Mouse (Mus musculus) monocyte, adult 2 months (primary cell): ENCODE data around the gene 1700069L16Rik.

Source experiments
- DNase-seq, 2 experiments: peaks; one replicate each; pipeline ENCODE4 v3.0.0; 2022; ENCODE audit warnings: low spot score in 2 of 2, low read depth in 1 of 2

The 1700069L16Rik gene

GRCm38 (mm10) chr5:113724446-113724845, at the start of gene 1700069L16Rik:
Gene 1700069L16Rik, minus strand, starts transcription at chr5:113724772.
- DNase-seq = peak in 1 of 2 experiments; percentile 56

DNA sequence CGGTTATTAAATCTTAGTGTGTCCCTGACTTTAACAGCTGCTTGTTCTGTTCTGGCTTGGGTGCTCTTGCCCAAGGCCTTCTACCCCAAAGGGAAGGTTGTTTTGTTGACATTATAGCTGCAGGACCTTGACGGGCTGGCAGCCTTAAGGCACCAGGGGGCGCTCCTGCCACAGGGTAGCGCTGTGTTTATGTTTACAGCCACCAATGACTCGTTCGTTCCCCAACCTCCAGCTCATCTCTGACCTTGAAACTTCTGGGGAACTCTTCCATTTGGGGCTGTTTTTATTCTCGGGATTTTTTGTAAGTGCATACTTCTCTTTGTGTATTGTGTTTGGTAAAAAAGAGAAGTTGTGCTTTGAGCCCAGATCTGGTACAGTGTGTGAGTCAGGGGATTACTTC, 49.1 kb upstream of the 1700069L16Rik start:
- DNase-seq = peak; percentile 78 to 96

GRCm38 (mm10) chr5:113772905-113773519, 48.4 kb upstream of the 1700069L16Rik start:
- no peak for DNase-seq

DNA sequence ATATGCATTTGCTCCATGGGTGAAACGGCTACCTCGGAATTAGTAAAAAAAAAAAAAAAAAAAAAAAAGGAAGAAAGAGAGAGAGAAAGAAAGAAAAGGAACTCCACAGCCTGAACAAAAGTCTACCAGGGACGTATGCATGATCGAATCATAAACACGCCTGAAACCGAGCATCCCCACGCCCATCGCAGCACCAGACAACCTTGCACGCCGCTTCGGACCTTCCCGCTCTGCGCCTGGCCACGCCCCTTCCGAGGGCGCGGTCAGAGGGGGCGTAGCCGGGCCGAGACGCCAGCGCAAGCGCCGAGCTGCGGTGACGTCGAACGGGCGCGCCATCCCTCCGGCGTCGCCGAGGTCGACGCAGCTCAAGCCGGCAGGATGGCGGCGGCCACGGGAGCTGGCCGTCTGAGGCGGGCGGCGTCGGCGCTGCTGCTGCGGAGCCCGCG, 47.9 kb upstream of the 1700069L16Rik start, which contains the start of the genes Sart3 and Iscu:
Sart3 (minus strand) TSS at position 61 of the 446 bp plus-strand sequence.
Iscu (plus strand) TSS at position 299 of the 446 bp plus-strand sequence.
- peak; percentile 89 to 95 for DNase-seq

DNA sequence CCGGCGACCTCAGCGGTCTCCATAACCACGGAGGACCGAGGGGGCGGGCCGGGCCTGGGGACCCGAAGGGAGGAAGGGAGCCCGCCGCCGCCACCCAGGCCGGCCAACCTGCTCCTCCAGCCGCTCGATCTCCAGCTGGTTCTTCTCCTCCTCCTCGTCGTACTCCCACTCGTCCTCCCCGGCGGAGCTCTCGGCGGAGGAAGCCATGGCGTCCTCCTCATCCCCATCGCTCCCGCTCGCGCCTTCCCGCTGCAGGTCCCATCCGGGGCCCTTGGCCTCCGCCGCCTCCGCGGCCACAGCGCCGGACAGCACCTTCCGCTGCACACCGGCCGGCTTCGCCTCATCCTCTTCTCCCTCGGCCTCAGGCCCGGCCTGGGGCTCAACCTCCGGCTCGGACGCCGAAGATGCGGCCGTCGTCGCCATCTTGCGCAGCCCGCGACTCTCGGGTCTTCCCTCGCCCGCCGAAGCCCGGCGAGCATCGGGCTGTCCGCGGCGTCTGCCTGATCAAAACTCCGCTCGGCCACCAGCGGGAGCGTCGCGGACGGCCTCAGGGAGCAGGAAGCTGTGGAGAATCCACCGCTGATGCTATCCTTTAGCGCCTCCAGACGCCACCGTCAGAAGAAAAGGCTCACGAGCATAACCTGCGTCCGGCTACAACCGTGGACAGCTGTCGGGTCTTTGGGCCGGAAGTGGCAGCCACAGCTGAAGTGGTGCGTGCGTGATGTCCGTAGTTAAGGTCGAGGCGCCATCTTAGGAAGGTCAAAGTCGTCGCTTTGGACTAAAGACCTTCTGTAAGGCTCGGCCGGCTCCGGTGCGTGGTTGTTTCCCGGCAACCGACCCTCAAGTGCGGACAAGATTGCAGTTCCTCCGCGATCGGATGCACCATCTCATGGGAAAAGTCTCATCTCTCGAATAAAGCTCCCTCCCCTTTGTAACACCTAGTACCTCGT, 46.9 kb upstream of the 1700069L16Rik start:
- DNase-seq = peak; percentile 69 to 82

DNA sequence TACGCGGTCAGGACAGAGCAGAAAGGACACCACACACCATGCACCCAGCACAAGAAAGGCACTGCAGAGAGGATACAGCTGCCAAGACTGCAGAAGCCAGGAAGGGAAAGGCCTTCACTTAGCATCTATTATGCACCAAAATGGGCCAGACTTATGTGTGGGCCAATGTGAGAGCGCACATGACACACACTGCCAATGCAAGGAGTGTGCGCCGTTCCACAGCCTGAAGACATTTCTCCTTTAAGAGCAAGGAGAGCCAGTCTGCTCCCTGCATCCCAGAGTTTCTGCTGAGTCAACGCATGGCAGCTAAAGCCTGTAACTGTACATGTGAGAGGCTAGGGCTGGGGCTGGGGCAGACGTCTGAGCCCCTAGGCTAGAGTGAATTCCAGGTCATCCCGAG, 44.2 kb upstream of the 1700069L16Rik start:
- DNase-seq = no peak

- no peak for DNase-seq
Measured at GRCm38 (mm10) chr5:113765641-113766526, 41.3 kb upstream of the 1700069L16Rik start.

GRCm38 (mm10) chr5:113764426-113764825, 39.9 kb upstream of the 1700069L16Rik start:
- DNase-seq = no peak

DNA sequence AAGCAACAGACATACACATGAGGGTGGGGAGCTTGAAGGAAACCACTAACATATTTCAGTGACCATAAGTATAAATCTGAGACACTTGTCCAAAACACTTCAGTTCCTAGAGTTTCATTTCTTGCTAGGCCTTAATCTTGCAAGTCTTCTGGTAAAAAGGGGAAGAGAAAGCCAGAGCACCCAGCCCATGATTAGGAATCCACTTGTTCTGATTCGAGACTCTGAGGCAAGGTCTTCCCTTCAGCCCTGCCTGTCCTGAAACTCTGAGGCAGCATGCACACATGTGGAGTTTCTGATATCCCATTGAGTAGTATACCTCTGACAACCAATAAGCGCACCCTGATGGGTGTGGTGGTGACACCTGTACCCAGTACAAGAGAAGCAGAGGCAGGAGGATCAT, 37.0 kb upstream of the 1700069L16Rik start:
- DNase-seq = no peak

DNA sequence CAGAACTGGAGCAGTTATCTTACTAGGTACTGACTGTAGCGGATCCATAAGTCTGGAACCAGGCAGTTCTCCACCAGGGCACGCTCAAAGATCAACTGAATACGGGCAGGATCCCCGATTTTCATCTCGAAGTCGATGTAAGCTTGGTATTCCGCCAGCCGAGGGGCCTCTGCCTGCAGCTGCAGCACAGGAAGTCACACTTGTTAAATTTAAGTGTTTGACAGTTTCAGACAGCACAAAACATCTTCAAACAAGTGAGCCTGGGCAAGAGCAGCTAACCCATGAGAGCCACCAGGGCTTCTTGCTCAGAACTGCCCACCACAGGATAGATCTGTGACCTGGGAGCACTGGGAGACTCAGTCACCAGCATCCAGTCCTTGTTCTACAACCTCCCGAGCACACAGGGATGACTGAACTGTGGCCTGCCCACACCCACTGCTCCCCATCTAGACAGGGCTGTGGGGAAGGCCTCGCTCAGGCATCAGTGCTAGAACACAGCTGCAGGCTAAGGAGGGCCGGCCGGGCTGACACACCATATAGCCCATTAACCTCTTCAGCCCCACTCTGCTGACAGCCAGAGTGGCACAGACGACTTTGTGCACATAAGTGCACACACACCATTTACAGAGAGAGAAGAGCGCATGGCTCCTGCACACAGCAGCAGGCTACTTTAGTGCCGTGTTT, 30.9 kb upstream of the 1700069L16Rik start:
- no peak for DNase-seq

GRCm38 (mm10) chr5:113751521-113752157, 27.1 kb upstream of the 1700069L16Rik start:
- DNase-seq = no peak

DNA sequence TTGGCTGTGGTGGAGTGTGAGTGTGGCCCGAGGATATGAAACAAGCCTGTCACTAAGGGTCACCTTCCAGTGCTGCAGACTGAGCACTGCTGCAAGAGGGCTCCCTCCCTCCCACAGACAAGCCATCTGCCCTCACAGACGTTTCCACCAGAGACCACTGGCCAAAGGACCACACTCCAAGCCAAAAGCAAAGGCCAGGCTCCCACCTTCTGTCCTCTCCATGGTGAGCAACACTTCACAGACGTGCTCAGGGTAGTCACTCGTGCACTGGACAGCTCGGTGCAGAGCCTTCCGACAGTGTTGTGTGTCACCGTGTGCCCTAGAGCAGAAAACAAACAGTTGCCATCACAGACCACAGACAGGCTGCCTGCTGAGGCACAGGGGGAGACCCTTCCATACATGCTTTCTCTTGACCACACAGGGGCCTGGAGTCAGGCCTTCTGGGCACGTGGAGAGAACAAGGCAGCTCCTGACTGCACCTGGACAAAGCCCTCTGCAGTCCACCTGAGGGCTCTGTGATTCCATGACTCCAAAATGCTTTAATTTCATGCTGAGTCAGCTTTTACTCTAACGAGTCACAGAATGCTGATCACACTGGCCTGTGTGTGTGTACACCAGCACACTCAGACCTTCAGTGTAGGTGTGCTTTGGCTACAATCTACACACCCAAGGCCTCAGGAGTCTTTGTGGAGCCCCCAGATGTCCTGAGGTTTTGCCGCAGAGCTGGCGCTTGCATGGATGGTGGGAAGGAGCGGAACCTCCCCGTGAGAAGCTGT, 24.2 kb upstream of the 1700069L16Rik start:
- DNase-seq = no peak

GRCm38 (mm10) chr5:113747629-113748028, 23.1 kb upstream of the 1700069L16Rik start:
- no peak for DNase-seq

DNA sequence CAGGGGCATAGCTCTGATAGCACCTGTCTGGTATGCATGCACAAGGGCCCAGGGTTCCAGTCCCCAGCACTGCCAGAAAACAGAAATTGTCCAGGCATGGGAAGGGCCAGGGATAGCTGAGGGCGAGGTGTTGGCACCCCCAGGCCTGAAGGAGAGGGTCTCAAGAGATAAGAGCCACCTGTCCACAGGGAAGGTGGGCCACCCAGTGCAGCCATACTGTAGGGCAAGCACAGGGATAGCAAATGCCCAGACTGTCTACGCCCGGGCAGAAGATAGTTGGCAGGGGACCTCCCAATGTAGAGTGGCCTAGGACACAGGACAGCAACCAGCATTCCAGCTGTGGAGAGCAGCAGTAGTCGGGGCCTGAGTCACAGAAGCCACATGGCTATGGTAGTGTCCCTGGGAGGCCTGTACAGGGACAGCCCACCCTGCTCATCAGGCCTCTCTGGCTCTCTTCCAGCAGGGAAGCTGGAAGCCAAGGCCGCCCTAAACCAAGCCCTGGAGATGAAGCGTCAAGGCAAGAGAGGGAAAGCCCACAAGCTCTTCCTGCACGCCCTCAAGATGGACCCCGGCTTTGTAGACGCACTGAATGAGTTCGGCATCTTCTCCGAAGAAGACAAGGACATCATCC, 13.2 kb upstream of the 1700069L16Rik start:
- DNase-seq = no peak

DNA sequence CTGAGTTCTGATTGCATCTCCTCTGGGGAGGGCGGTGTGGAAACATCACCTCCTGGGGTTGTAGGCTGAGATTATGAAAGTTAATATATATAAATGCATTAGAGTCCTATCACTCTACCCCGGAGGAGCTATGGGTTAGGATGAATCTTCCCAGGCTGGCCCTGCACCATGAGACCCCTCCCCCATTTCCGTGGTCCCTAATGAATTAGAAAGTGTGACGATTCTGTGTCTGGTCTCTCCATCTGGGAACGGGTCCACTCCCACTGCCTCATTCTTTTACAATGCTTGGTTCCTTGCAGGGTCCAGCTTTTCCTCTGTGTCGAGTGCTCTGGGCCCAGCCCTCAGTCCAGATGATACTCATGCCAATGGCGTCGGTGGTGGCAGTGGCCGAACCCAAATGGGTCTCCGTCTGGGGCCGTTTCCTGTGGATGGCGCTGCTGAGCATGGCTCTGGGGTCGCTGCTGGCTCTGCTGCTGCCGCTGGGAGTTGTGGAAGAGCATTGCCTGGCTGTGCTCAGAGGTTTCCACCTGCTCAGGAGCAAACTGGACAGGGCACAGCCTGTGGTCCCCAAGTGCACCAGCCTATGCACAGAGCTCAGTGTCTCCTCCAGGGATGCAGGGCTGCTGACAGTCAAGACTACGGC, 12.1 kb upstream of the 1700069L16Rik start:
- no peak for DNase-seq

DNA sequence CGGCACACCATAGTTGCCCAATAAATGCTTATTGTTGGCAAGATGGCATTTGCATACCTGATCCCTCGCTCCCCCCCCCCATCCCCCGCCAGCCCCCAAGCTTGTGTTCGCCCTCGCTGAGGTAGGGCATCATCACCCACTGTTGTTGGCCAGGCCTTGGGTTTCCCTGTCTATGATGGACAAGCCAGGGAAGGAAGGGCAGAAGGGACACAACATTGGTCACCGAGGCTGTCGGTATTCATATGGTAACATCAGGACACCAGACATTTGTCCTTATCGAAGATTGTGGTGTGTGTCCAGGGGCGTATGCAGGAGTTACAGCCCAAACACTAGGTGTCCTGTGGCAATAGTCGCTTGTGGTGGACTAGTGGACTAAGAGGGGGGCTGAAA, 11.5 kb upstream of the 1700069L16Rik start:
- DNase-seq = no peak

GRCm38 (mm10) chr5:113735345-113736112, 11.0 kb upstream of the 1700069L16Rik start, which contains the start of gene Ficd:
Gene Ficd, plus strand, starts transcription at chr5:113735803.
- peak; percentile 63 to 79 for DNase-seq

- no peak for DNase-seq
Measured at GRCm38 (mm10) chr5:113735023-113735344, 10.4 kb upstream of the 1700069L16Rik start.
